Mouse (Mus musculus) hindbrain, embryonic 10.5 days (tissue): ENCODE measurements around the gene 1700029I15Rik. TPM values are rescaled to one million over a fixed set of nuclear protein-coding genes. Genes with fewer than 3 reads are reported as not detected.

ENCODE experiments used
- DNase-seq: peaks from one replicate; pipeline ENCODE4 v3.0.0-alpha.2; 2017; ENCODE audit warnings: low spot score
- H3K27ac ChIP-seq: fragments of 300-500 bp; sonication (generic); 2 replicates; pipeline ENCODE4 v1.5.1; 2016; ENCODE audit warnings: mild to moderate bottlenecking, moderate library complexity
- H3K27me3 ChIP-seq: fragments of 300-500 bp; sonication (generic); 2 replicates; pipeline ENCODE4 v1.6.1; 2016; ENCODE audit warnings: mild to moderate bottlenecking; ENCODE audit not compliant: poor library complexity, insufficient read depth, severe bottlenecking
- H3K36me3 ChIP-seq: fragments of 300-500 bp; sonication (generic); 2 replicates; pipeline ENCODE4 v1.6.1; 2016; ENCODE audit warnings: mild to moderate bottlenecking, moderate library complexity
- H3K4me1 ChIP-seq: fragments of 300-500 bp; sonication (generic); replicated peaks from 2 replicates; pipeline ENCODE4 v1.6.1; 2016; ENCODE audit warnings: mild to moderate bottlenecking
- H3K4me3 ChIP-seq: fragments of 300-500 bp; sonication (generic); 2 replicates; pipeline ENCODE4 v1.5.1; 2016; ENCODE audit warnings: mild to moderate bottlenecking, moderate library complexity
- H3K9me3 ChIP-seq: fragments of 300-500 bp; sonication (generic); 2 replicates; pipeline ENCODE4 v1.6.1; 2016; ENCODE audit warnings: mild to moderate bottlenecking, moderate library complexity
- WGBS: fragments of 180-500 bp; shearing (Covaris S2); methylation state at CpG from one replicate; pipeline ENCODE4 v1.1.7; 2016; 5-methylcytosine and 5-hydroxymethylcytosine counted together
- polyA plus RNA-seq: library from polyadenylated mRNA; unstranded; fragments of >200 nt; fragmentation: Nextera tagmentation; extraction: Ambion mirVana; gene quantifications from 2 replicates; pipeline ENCODE4 v1.2.1, GENCODE M21; 2016

1700029I15Rik gene
- polyA plus RNA-seq = 3.3 and 4.3 TPM in 2 replicates

- Histone ChIP-seq H3K9me3 (no peaks in the 10 kb centered on the region), H3K4me3 (no peak within 1 kb of the TSS), H3K4me1 (peaks cover 20% of the 10 kb centered on the region; the same call in 1 of the 2 replicates), H3K27ac (no peak within 1 kb of the TSS), H3K36me3 (peaks cover 100% of the 10 kb centered on the region), H3K27me3 (no peaks in the 10 kb centered on the region)
- DNase-seq = no peak
- WGBS = 87% methylated on average over 5 of the region's 5 CpGs
Measured at GRCm38 (mm10) chr2:92381901-92382588, at the start of gene 1700029I15Rik. Gene 1700029I15Rik (plus strand): TSS chr2:92382538.

DNA sequence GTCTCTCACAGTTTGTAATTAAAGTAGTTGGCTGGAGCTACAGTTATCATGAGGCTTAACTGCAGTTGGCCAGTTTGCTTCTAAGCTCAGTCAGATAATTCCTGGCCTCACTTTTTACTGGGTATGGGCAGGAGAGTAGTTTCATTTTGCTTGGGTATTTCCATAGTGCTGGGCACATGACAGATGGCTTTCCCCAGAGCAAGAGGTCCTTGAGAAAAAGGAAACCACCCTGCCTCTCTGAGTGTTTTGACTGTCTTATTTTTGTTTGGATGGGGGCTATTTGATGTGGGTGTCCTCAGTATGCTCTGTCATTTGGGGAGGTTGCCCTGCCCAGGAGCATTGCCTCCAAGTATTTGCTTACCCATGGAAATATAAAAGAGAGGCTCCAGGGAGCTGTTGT, 39.9 kb upstream of the 1700029I15Rik start:
- Histone ChIP-seq H3K4me3 (no peak overlapping the region), H3K9me3 (no peaks in the 10 kb centered on the region), H3K36me3 (peaks cover 69% of the 10 kb centered on the region), H3K27ac (no peak overlapping the region), H3K4me1 (no peaks in the 10 kb centered on the region), H3K27me3 (no peaks in the 10 kb centered on the region)
- DNase-seq = no peak

DNA sequence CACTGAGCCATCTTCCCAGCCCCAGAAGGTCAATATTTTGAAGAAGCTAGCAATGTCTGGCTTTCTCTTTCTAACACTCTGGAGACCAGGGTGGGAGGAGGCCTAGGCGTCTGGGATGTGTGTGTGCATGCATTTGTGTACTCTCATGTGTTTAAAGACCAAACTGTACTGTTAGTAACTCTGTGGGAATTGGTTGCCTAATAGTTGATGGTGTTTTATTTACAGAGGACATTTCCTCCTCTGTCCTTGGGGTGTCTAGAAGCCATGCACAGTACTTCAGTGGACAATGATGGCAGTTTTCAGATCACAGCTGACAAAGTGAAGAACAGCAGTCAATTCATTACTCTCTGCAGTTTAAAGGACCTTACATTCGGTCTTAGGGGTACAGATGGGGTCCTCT, 35.1 kb upstream of the 1700029I15Rik start:
- H3K9me3 ChIP-seq = no peaks in the 10 kb centered on the region
- 92% methylated on average over 2 of the region's 2 CpGs for WGBS
- peaks cover 8% of the 10 kb centered on the region; the same call in 1 of the 2 replicates for H3K4me1 ChIP-seq
- DNase-seq = no peak
- H3K4me3 ChIP-seq = no peak overlapping the region
- peaks cover 81% of the 10 kb centered on the region for H3K36me3 ChIP-seq
- H3K27me3 ChIP-seq = no peaks in the 10 kb centered on the region
- H3K27ac ChIP-seq = no peak overlapping the region

DNA sequence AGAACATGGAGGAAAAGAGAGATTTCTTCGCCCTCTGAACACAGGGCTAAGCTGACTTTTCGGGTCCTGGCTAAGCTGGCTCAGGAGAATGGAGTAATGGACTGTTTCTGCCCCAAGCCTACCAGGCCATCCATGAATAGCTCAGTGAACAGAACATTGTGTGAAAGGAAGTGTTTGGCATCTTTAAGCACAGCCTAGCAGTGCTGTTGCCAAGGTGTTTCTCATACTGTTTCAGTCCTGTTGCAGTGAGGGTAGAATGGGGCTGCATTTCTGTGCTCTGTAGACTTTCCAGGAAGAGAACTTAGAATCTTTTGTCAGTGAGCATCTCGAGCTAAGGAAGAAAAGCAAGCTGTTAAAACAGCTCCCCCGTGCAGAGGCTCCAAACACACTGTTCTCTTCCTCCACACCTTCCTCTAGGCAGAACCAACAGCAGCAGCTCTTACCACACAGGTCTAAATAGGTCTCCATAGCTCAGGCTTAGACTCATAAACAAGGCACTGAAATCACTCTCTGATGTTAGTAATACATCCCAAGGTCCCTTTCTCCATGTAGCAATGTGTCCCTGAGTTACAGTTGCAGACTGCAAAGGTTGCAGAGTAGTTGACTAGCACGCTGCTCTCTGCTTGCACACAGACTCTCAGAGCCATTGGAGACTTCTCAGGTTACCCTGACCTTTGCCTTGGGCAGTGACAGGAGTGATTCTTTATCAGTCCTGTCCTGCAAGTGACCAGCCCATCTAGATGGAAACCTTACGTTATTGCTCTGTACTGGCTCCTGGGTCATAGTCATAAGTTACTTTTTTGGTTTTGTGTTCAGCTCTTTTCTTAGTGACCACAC, 32.5 kb upstream of the 1700029I15Rik start:
- 68% methylated on average over 6 of the region's 6 CpGs for WGBS
- Histone ChIP-seq H3K4me1 (peaks cover 22% of the 10 kb centered on the region; the same call in 1 of the 2 replicates), H3K4me3 (no peak overlapping the region), H3K27me3 (no peaks in the 10 kb centered on the region), H3K9me3 (no peaks in the 10 kb centered on the region), H3K36me3 (peaks cover 91% of the 10 kb centered on the region), H3K27ac (no peak overlapping the region)
- no peak for DNase-seq

GRCm38 (mm10) chr2:92350686-92351085, 31.7 kb upstream of the 1700029I15Rik start:
- no peaks in the 10 kb centered on the region for H3K9me3 ChIP-seq
- H3K27me3 ChIP-seq = no peaks in the 10 kb centered on the region
- peaks cover 22% of the 10 kb centered on the region; the same call in 1 of the 2 replicates for H3K4me1 ChIP-seq
- peaks cover 91% of the 10 kb centered on the region for H3K36me3 ChIP-seq
- no peak for DNase-seq
- WGBS = 71% methylated on average over 5 of the region's 5 CpGs
- no peak overlapping the region for H3K4me3 ChIP-seq
- H3K27ac ChIP-seq = no peak overlapping the region

DNA sequence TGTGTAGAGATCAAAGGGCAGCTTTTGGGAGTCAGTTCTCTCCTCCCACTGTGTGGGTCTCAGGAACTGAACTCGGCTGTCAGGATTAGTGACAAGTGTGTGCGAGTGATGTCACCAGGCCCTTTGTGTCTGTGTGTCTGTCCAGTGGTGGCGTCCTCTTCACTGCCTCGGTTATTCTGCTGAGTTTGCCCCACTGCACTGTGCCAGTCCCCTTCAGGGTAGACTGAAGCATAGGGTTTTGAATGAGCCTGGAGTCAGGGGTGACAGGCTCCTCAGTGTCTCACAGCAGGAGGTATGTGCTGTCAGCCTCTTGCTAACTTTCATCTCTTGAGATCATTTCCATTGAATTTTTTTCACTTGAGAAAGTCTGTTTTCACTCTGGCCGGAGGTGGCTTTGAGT, 28.9 kb upstream of the 1700029I15Rik start:
- peaks cover 93% of the 10 kb centered on the region for H3K36me3 ChIP-seq
- peaks cover 22% of the 10 kb centered on the region; the same call in 1 of the 2 replicates for H3K4me1 ChIP-seq
- no peak overlapping the region for H3K4me3 ChIP-seq
- H3K9me3 ChIP-seq = no peaks in the 10 kb centered on the region
- no peaks in the 10 kb centered on the region for H3K27me3 ChIP-seq
- 31% methylated on average over 5 of the region's 5 CpGs for WGBS
- H3K27ac ChIP-seq = no peak overlapping the region
- DNase-seq = no peak

DNA sequence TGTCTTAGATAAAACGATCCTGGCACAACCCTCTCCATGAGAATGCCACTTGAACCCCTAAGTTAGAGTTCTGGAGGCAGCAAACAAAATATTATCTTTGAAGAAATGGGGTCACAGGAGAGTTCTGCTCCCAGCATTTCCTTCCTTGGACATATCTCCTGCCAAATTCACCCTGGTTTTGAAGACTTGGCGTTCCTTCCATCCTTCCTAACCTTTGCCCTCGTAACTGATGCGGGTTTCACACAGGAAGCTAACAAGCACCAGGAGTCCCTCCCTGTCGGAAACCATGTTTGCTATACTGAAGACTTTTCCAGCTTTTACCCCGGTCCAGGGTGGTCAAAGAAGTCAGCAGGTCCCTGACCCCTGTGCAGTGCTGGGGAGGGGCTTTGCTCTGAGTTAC, 28.1 kb upstream of the 1700029I15Rik start:
- Histone ChIP-seq H3K9me3 (no peaks in the 10 kb centered on the region), H3K36me3 (peaks cover 93% of the 10 kb centered on the region), H3K27ac (no peak overlapping the region), H3K4me1 (peaks cover 22% of the 10 kb centered on the region; the same call in 1 of the 2 replicates), H3K4me3 (no peak overlapping the region), H3K27me3 (no peaks in the 10 kb centered on the region)
- DNase-seq = no peak
- 60% methylated on average over 6 of the region's 6 CpGs for WGBS

DNA sequence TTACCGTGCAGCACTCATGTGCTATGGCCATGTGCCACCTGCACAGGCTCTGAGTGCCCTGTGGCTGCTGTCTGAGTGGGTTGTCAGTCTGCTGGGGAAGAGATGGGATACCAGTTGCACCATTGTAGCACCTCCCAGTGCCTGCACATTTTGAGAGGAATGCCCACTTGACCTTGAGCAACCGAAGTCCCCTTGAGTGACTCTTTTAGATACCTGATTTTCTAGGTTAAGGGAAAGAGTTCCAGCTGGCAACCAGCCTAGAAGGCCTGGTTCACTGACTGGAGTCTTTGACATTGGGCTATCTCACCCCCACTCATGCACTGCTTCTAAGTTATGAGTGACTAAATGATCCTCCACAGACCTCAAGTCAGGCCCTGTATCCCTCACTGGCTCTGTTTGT, 23.0 kb upstream of the 1700029I15Rik start:
- Histone ChIP-seq H3K27ac (no peak overlapping the region), H3K9me3 (no peaks in the 10 kb centered on the region), H3K4me3 (no peak overlapping the region), H3K4me1 (peaks cover 14% of the 10 kb centered on the region), H3K27me3 (no peaks in the 10 kb centered on the region), H3K36me3 (peaks cover 90% of the 10 kb centered on the region)
- 96% methylated on average over 2 of the region's 2 CpGs for WGBS
- DNase-seq = no peak

GRCm38 (mm10) chr2:92360186-92360823, 22.0 kb upstream of the 1700029I15Rik start:
- no peak overlapping the region for H3K27ac ChIP-seq

GRCm38 (mm10) chr2:92360893-92361292, 21.4 kb upstream of the 1700029I15Rik start:
- H3K36me3 ChIP-seq = peaks cover 94% of the 10 kb centered on the region
- no peaks in the 10 kb centered on the region for H3K27me3 ChIP-seq
- no peak overlapping the region for H3K27ac ChIP-seq
- WGBS = 25% methylated on average over 12 of the region's 12 CpGs
- no peak overlapping the region for H3K4me3 ChIP-seq
- DNase-seq = no peak
- no peaks in the 10 kb centered on the region for H3K9me3 ChIP-seq
- H3K4me1 ChIP-seq = peaks cover 12% of the 10 kb centered on the region

More at GRCm38 (mm10) chr2:92360186-92360823, 22.0 kb upstream of the 1700029I15Rik start:
- no peak for DNase-seq
- Histone ChIP-seq H3K4me3 (no peak overlapping the region), H3K4me1 (peaks cover 12% of the 10 kb centered on the region), H3K27me3 (no peaks in the 10 kb centered on the region), H3K36me3 (peaks cover 94% of the 10 kb centered on the region), H3K9me3 (no peaks in the 10 kb centered on the region)
- 63% methylated on average over 25 of the region's 25 CpGs for WGBS

GRCm38 (mm10) chr2:92361795-92362194, 20.5 kb upstream of the 1700029I15Rik start:
- 85% methylated on average over 8 of the region's 8 CpGs for WGBS
- no peak overlapping the region for H3K27ac ChIP-seq
- H3K4me3 ChIP-seq = no peak overlapping the region
- no peaks in the 10 kb centered on the region for H3K27me3 ChIP-seq
- H3K36me3 ChIP-seq = peaks cover 93% of the 10 kb centered on the region
- H3K9me3 ChIP-seq = no peaks in the 10 kb centered on the region
- no peak for DNase-seq
- H3K4me1 ChIP-seq = peaks cover 13% of the 10 kb centered on the region

GRCm38 (mm10) chr2:92362571-92363228, 19.6 kb upstream of the 1700029I15Rik start:
- Histone ChIP-seq H3K36me3 (peaks cover 91% of the 10 kb centered on the region), H3K27ac (no peak overlapping the region), H3K9me3 (no peaks in the 10 kb centered on the region), H3K27me3 (no peaks in the 10 kb centered on the region), H3K4me3 (no peak overlapping the region), H3K4me1 (peaks cover 21% of the 10 kb centered on the region)
- DNase-seq = no peak
- 91% methylated on average over 6 of the region's 6 CpGs for WGBS
